Mouse (Mus musculus) cerebellum, postnatal 10 days (tissue): ENCODE data around the gene Btbd6.

ENCODE experiments used
- DNase-seq, 2 experiments: peaks; one replicate each; pipeline ENCODE4 v3.0.0; 2021; ENCODE audit warnings: mixed read lengths in 2 of 2

The Btbd6 gene

DNA sequence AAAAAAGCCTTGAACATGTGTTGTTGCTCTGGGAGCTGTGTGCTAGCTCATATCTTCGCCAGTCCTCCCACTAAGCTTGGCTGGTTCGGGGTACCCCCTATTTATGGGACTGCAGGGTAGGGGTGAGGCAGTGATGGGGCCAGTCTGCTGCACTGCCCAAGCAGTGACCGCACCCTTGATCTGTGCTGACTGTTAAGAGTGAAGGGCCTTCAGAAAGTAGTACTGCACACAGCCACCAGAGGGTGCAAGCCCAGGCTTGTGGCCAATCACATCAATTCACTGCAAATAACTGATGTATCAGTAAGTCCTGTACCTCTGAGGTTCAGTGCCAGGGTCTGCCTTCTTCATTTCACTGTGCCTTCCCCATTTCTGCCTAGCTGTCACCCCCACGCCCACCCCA lies 20.5 kb upstream of the Btbd6 start:
- peak; percentile 90 to 93 for DNase-seq

DNA sequence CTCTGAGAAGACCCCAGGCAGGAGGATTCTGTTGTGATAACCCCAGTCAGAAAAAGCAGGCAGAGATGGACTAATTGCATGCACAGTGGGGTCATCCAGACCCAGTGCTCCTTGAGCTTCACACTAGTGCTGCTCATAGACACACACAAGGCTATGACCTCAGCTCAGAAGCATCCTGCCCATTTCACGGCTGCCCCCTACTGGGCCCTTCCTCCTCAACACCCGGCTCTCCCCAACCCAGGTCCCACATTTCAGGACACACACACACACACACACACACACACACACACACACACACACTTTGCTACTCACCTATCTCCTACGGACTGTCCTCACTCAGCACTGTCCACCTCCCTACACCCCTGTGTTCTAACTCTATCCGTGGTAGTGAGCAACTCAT lies 18.0 kb upstream of the Btbd6 start:
- DNase-seq, result peak; percentile 68 to 70

DNA sequence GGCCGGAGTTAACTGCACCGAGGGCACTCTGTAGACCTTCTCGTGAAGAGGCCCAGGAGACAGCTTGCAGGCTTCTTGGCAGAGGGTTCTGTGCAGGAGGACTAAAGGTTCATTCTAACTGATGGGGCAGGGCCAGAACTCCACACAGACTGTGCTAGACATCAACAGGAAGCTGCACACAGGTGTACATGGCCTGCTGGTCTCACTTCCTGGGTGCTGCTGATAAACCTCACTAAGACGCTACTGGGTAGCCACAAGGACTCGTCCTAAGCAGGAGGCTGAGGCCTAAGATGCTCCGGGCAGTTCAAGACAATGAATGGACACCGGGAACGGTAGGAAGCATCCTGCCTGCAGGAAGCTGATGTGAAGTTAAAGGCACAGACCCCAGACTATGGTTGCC lies 16.9 kb upstream of the Btbd6 start:
- DNase-seq, result no peak

DNA sequence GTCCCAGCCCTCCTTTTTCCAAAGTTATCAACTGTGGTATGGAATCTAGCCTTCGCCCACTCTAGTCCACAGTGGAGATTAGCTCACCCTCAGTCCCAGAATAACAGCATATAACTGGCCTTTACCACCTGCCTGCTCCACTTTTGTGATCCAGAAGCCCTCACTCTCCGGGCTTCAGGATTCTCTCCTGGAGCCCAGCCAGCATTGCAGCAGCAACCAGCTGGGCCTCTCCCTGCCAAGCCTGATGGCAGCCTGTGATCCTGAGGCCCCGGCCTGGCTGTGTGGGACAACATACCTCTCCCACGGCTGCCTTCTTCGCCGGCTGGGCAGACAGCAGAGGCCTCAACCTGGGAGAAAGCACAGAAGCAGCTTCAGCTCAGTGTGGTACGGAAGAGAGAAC lies 14.9 kb upstream of the Btbd6 start:
- peak; percentile 66 to 75 for DNase-seq

DNA sequence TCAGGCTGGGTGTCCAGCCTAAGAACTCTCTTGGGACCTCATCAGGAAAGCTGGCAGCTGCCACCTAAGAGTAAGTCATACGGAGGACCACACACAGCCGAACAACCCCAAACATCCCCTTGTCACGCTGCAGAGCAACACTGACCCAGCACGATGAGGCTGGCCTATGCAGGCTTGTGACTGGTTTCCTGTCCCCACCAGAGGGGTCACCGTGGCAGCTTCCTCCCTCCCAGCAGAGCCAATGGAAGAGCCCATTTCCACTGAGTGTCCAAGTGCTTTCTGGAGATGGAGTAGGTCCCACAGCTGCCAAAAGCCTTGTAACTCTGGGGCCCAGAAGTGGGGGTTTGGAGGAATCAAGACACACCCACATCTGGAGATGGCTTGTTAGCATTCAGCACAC lies 14.4 kb upstream of the Btbd6 start:
- no peak for DNase-seq

DNA sequence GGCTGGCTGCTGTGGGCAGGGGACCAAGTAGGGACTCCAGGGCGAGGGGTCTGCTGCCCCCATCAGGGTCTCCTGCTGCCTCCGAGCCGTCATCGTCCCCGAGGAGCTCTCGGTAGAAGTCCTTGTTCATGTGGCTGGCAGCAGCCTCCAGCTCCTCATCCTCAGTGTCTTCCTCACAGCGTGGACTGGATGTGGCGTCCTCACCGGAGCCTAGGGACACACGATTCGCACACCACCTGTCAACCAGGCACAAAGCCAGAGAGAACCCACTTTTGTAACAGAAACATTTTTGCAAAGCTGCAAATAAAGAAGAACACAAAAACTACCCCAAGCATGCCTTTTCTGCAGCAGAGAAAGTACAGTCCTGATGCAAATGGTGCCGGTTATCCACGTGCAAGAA lies 10.5 kb upstream of the Btbd6 start:
- peak in 1 of 2 experiments; percentile 33 for DNase-seq

DNA sequence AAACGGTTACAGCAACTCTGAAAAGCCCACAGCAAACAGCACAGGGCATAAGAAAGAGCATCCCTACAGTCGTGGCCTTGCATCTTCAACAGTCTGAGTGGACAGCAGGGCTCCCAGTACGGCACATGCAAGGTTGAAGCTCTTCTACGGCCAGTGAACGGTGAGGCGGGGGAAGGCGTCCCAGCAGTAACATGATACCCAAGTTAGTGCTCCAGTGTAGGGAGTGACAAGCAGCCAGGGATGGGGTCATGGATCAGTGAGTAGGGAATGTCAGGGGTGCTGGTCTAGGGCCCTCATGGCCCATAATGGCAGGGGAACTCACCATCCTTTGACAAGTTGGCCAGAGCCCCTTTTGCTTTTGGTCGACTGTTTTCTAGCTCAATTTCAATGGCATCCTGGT lies 7.3 kb upstream of the Btbd6 start:
- no peak for DNase-seq

DNA sequence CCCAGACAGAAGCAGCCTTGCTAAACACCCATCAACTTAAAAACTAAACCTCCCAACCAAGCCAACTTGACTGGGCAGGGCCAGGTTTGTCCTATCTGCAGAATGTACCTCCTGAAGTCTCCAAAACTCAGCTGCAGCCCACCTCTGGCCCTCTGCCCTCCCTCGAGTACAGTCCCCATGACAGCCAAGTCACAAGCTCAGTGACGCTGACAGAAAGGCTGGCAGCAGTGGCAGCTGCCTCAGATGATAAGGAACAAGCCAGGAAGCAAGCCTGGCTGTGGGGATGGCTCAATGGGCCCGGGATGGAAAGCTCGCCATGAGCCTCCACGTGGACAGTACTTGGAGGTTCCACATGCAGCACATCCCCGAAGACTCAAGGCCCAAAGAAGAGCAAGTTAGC lies 6.7 kb upstream of the Btbd6 start:
- no peak for DNase-seq

DNA sequence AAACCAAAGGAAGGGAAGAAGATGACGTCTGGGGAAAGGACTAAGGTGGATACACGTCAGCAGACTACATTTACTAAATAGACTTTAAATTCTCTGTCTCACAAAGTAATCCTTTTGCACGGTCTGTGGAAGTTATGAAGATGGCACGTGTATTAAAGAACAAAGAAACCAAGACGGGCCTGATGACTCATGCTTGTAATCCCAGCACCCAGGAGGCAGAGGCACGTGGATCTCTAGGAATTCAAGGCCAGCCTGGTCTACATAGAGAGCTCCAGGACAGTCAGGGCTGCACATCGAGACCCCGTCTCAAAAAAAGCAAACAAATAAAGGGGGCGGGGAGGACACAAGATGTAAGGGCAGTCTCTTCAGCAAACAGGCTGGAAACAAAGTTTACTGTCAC lies 1.5 kb upstream of the Btbd6 start:
- no peak for DNase-seq

DNA sequence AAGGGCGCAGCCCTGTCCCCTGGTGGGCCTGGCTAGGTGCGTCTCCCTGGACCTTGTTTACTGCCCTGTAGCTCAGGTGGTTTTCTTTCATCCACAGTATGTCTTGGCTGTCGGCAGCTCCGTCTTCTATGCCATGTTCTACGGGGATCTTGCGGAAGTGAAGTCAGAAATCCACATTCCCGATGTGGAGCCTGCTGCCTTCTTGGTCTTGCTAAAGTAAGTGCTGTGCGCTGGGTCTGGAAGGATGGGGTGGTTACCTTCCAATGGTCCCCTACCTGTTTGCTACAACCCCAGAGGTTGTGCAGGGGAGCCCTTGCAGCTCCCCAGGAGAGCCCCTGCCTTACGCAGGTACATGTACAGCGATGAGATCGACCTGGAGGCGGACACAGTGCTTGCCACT lies 874 bp downstream of the Btbd6 start:
- no peak for DNase-seq

DNA sequence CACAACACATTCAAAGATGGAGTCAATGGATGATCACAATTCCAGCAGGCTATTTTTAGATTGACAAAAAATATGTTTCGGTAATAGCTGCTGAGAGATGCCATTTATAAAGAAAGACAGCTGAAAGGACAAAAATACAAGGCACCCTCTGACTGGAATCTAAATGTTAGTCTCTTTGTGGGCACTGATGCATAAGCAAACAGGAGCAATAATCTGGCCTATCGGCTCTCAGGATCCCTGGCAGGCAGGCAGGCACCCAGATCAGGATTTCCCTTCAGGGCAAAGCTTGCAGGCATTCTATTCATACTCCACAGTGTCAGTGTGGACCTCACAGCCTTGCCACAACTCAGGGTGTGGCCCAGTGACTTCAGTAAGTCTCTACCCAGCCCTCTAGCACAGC lies 5.7 kb downstream of the Btbd6 start:
- no peak for DNase-seq

DNA sequence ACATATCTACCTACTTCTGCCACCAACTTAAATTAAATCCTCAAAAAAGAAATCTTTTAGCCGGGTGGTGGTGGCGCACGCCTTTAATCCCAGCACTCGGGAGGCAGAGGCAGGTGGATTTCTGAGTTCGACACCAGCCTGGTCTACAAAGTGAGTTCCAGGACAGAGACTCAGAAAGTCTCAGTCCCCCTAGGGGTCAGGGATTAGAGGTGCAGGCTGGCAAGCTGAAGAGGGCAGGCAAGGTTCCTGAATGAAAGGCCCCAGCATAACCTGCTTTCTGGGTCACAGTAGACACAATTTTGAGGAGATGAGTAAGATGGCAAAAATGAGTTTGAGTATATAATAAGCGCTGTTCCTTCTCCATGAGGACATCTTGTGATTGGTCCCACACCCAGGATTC lies 9.1 kb downstream of the Btbd6 start:
- DNase-seq, result peak in 1 of 2 experiments; percentile 38

DNA sequence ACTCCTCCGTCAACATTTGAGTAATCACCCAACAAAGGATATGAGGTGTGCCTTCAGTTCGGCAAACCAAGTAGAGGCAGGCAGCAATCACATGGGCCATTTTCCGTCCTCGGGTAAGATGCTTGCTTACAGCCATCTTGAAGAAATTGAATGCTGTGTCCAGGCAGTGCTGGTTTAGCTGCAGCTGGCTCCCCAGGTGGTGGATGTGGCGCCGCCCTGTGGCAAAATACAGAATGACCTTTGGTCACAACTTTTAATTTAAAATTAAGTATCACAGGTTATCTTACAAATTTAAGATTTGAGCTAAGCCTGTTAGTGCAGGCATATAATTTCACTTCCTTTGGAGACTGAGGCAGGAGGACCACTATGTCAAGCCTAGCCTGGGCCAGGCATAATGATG lies 11.6 kb downstream of the Btbd6 start:
- DNase-seq, result peak; percentile 34 to 49

DNA sequence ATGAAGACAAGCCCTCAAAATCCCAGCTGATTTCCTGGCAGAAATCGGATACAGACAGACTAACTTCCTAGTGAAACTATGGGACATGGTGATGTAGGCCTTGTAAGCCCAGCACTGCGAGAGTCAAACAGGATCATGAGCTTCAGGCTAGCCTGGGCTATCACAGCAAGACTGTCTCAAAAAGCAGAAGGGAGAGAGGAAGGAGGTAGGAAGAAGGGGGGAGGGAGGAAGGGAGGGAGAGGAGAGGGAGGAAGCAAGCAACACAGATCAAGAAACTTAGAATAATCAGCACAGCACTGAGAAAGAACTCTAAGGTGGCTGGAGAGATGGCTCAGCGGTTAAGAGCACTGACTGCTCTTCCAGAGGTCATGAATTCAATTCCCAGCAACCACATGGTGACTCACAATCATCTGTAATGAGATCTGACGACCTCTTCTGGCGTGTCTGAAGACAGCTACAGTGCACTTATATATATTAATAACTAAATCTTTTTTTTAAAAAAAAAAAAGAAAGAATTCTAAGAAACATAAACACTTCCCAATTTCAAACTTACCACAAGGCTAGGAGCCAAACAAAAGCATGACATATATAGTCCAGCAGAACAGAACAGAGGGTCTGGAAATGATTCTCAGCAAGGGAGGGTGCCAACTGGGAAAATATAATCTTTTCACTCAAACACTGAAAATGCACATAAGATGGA lies 14.6 kb downstream of the Btbd6 start:
- no peak for DNase-seq

DNA sequence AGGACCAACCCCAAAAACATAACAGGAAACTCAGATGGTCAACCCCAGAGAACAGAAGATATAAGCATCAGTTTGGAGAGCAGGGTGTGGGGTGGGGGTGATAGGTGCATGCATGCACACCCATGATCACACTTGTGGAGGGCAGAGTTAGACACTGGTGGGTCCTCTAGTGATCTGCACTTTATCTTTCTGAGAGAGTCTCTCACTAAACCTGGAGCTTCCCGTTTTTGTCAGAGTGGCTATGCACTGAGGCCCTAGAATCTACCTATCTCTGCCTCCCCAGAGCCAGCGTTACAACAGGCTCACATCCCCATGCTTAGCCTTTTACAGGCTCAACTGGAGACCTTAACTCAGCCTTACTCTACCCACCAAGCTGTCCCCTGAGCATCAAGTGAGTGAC lies 15.2 kb downstream of the Btbd6 start:
- DNase-seq, result no peak

DNA sequence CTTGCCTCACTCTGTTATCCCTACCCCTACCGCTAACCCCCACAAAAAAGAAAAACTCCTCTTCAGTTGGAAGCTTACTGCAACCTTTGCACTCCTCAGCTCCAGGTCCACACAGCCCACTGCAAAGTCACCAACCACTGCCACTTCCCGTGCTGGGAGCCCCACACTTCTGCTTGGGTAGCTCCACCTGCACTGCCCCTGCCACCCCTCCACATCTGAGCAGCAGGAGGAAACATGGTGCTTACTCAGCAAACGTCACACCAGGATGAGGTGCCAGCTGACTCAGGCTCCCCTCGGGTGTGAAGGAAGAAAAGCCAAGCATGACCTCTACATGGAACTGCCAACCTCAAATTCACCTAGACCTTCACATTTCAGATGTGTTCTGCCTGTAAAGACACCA lies 17.9 kb downstream of the Btbd6 start:
- no peak for DNase-seq

DNA sequence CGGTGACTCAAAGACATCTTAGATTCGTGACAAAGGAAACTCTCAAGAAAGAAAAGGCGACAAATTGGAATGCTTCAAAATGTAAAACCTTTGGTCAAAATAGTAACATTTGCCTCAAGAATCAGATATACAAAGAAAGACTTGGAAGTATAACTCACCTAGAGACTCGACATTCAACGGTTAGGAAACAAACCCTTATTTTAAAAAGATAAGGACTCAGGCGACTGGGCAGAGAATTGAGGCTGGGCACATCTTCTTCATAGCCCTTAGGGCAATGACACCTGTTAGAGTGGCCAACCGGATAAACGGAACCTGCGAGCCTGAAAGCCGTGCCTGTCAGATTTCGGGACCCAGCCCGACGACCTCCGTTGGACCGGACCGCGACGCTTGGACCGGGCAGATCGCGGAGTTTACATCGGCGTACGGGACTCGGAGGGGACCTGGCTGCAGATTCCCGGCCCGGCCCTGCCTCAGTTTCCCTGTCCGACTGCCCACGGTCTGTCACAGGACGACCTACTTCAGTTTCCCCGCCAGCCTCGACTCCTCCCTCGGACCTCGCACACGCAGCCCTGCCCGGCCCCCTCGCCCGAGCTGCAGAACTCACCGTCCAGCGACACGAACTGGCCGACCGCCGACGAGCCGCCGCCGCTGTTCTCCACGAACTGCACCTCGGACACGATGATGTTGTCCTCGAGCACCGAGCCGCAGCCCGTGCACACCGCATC lies 23.4 kb downstream of the Btbd6 start:
- no peak for DNase-seq

DNA sequence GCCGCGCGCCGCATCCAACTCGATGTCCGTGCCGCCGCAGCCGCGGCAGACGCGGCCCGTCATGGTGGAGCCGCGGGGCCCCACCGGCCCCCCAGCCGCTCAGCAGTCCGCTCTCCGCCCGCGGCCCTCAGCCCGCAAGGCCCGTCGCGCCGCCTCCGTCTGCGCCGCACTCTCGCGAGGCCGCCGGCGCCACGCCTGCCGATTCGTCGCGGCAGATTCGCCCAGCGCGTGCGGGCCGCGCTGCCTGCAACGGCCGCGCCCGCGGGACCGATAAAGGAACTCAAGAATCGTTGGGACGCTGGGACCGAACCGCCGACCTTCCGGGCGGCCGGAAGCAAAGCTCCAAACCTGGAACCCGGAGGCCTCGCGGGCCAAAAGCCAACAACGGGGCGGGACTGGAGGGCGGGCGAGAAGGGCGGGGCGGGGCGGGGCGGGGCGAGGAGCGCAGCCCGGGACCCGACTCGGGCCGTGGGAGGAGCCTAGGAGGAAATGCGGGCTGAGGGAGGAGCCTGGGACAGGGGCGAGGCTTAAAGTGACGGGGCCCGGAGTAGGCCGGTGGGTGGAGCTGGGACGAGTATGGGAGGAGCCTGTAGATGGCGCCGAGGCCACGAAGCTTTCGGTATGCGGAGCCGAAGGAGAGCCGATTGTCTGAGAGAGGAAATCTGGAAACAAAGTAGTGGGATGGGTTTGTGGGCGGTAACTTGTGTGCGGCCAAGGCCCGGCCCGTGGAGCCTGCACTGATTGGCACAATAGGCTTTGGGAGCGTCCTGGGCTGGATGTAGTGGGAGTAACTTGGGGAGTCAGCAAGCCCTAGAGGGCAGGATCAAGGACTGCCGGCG lies 24.2 kb downstream of the Btbd6 start, which contains the start of gene Brf1:
Brf1 (minus strand) TSS at position 411 of the 839 bp plus-strand sequence.
- DNase-seq, result peak; percentile 98 to 99

DNA sequence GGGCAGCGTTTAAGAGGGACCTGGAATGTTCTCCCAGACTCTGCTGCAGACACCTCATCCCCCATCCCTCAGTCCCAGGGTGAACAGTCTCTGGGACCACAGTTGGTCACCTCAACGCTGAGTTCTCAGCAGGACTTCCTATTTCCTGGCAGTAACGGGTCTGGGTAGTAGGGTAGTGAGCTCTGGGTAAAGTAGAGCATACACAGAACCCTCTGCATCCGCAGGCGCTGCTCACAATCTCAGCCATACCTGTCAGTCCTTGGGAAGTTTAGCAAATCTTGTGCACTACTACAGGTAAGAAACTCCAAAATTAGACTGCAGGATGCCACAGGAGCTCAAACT lies 24.8 kb downstream of the Btbd6 start:
- DNase-seq, result no peak

DNA sequence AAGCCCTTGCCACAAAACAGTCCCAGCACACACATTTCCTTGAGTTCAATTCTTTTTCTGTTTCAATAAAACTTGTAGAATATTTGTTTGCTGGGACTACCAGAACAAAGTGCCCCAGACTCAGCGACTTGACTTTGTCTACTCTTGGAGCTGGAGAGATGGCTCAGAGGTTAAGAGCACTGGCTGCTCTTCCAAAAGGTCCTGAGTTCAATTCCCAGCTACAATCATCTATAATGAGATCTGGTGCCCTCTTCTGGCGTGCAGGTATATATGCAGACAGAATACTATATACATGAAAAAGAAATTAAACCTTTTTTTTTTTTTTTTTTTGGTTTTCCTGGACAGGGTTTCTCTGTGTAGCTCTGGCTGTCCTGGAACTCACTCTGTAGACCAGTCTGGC lies 26.4 kb downstream of the Btbd6 start:
- no peak for DNase-seq

DNA sequence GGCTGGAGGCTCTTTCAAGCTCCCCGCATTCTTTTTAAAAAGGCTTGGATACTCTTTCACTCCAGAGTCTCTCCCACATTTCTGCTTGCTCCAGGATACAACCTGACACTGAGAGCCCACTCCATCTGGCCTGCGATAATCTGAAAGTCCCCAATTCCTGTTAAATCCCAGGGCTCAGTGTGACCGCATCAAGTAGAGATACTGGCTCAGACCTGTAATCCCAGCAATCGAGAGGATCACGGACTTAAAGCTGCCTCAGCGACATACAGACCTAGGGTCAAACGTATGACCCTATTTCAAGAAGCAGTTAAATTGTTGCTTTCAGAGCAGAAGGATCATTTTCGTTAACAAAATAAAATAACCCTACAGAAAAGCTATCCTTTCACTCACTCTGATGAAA lies 27.7 kb downstream of the Btbd6 start:
- no peak for DNase-seq

DNA sequence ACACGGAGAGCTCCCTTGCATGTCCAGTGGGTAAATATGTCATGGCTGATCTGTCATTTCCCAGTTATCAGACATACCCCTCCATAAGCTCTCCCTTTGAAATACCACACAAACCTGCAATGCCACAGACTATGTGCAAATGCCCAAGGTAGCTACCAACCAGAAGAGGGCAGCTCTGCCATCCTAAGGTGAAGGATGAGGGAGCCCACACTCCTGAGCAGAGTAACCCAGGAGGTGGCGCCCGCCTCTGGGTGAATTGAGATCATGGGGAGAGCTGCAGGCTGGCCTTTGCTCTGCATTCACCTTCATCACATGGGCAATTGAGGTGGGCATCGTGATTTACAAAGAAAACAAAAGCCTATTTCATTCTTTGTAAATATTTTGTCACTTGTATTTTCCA lies 28.7 kb downstream of the Btbd6 start:
- peak; percentile 78 to 84 for DNase-seq

DNA sequence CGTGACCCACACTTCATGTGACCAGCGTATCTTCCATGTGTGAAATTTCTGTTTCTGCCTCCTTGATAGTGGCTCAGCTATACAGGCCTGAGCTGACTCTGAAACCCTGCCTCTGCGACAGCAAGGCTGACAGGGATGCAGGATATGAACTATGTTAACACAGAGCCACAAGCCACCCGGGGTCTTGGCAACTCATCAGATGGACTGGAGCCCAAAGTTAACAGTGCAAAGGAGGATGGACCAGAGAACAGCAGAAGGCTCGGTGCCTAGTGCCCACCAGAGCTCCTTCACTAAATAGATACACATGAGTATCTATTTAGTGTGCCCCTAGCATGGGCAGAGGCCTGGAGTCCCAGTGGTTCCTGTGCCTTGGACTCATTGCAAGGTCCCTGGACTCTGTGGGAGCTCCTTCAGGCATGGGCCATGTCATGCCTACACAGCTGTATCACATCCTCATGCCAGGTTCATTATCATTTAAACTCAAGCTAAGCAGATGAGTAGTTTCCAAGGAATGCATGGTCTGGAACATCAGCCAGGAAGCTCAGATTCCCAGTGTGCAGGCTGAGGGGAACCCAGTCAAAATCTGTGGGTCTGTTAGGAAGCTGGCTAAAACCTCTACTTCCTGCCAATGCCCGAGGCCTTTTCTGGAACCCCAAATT lies 35.5 kb downstream of the Btbd6 start:
- peak; percentile 81 to 87 for DNase-seq
